Mouse (Mus musculus): ENCODE data around the gene Ano7.

- no peak for TF ChIP-seq POLR2A (IDR thresholded peaks at IDR 0.05; ENCODE audit: insufficient read length, low read depth)
- TF ChIP-seq E2F4 (IDR thresholded peaks at IDR 0.05; ENCODE audit: insufficient read depth) = no peak
- TF ChIP-seq POLR2AphosphoS2 (IDR thresholded peaks at IDR 0.05; ENCODE audit: insufficient read length, low read depth) = no peak
- no peak for TF ChIP-seq MYOD1 (IDR thresholded peaks at IDR 0.05; ENCODE audit: control insufficient read depth in 1 of 3, insufficient read length in 2 of 3, low read depth in 2 of 3)
- no peak for TF ChIP-seq REST (IDR thresholded peaks at IDR 0.05; ENCODE audit: insufficient read depth, insufficient read length)
- TF ChIP-seq CEBPB (IDR thresholded peaks at IDR 0.05; ENCODE audit: insufficient read depth, poor library complexity, severe bottlenecking) = no peak
- TF ChIP-seq MYOG (IDR thresholded peaks at IDR 0.05; ENCODE audit: control insufficient read depth in 1 of 3, insufficient read depth in 1 of 3, insufficient read length in 2 of 3, low read depth in 2 of 3) = no peak
- TF ChIP-seq TCF3 (IDR thresholded peaks at IDR 0.05; ENCODE audit: insufficient read length, low read depth) = no peak
- TF ChIP-seq TCF12 (IDR thresholded peaks at IDR 0.05; ENCODE audit: insufficient read depth, poor library complexity, severe bottlenecking) = no peak
- TF ChIP-seq USF1 (IDR thresholded peaks at IDR 0.05; ENCODE audit: low read depth) = no peak
- TF ChIP-seq SRF (IDR thresholded peaks at IDR 0.05; ENCODE audit: control insufficient read depth, insufficient read length, low read depth) = no peak
- no peak for TF ChIP-seq MAX (IDR thresholded peaks at IDR 0.05; ENCODE audit: low read depth)
Measured at GRCm38 (mm10) chr1:93365641-93366040, 8.1 kb upstream of the Ano7 start.
